Mouse (Mus musculus) limb, embryonic 15.5 days (tissue): ENCODE measurements around the gene Gm20683. TPM values are rescaled to one million over a fixed set of nuclear protein-coding genes. Genes with fewer than 3 reads are reported as not detected.

ENCODE experiments used
- ATAC-seq: fragments of 200-750 bp; cut with Nextera tagmentation; 2 replicates; pipeline ENCODE4 v1.8.0; 2017; ENCODE audit warnings: low read depth, moderate TSS enrichment; ENCODE audit not compliant: insufficient number of reproducible peaks, low FRiP score, low TSS enrichment
- H3K27ac ChIP-seq: fragments of 300-500 bp; sonication (generic); 2 replicates; pipeline ENCODE4 v1.5.1; 2015; ENCODE audit warnings: moderate library complexity, mild to moderate bottlenecking, inconsistent platforms
- H3K27me3 ChIP-seq: fragments of 300-500 bp; sonication (generic); 2 replicates; pipeline ENCODE4 v1.6.1; 2015; ENCODE audit warnings: inconsistent platforms
- H3K36me3 ChIP-seq: fragments of 300-500 bp; sonication (generic); 2 replicates; pipeline ENCODE4 v1.6.1; 2015; ENCODE audit warnings: inconsistent platforms
- H3K4me1 ChIP-seq: fragments of 300-500 bp; sonication (generic); 2 replicates; pipeline ENCODE4 v1.6.1; 2015; ENCODE audit warnings: inconsistent platforms
- H3K4me2 ChIP-seq: fragments of 300-500 bp; sonication (generic); 2 replicates; pipeline ENCODE4 v1.6.1; 2015; ENCODE audit warnings: mild to moderate bottlenecking, inconsistent platforms
- H3K4me3 ChIP-seq: fragments of 300-500 bp; sonication (generic); 2 replicates; pipeline ENCODE4 v1.5.1; 2015; ENCODE audit warnings: mild to moderate bottlenecking, inconsistent platforms
- H3K9ac ChIP-seq: fragments of 300-500 bp; sonication (generic); 2 replicates; pipeline ENCODE4 v1.6.1; 2015; ENCODE audit warnings: inconsistent platforms
- H3K9me3 ChIP-seq: fragments of 300-500 bp; sonication (generic); 2 replicates; pipeline ENCODE4 v1.6.1; 2016; ENCODE audit warnings: inconsistent platforms
- WGBS: fragments of 180-500 bp; shearing (Covaris S2); methylation state at CpG from one replicate; pipeline ENCODE4 v1.1.7; 2015; 5-methylcytosine and 5-hydroxymethylcytosine counted together
- polyA plus RNA-seq: library from polyadenylated mRNA; unstranded; fragments of >200 nt; fragmentation: Nextera tagmentation; extraction: Ambion mirVana; gene quantifications from 2 replicates; pipeline ENCODE4 v1.2.1, GENCODE M21; 2015

Gene Gm20683
- 1.8 and 2.6 TPM in 2 replicates for polyA plus RNA-seq

- Histone ChIP-seq H3K9ac (no peak within 1 kb of the TSS), H3K4me1 (peaks cover 33% of the 10 kb centered on the region), H3K4me3 (no peak within 1 kb of the TSS), H3K27ac (no peak within 1 kb of the TSS), H3K27me3 (no peaks in the 10 kb centered on the region), H3K9me3 (no peaks in the 10 kb centered on the region), H3K4me2 (no peak within 1 kb of the TSS), H3K36me3 (peaks cover 56% of the 10 kb centered on the region)
- ATAC-seq = no peak
- 94% methylated on average over 22 of the region's 22 CpGs for WGBS
Measured at GRCm38 (mm10) chr17:25841117-25841880, at the start of gene Gm20683. Gene Gm20683, minus strand, starts transcription at chr17:25841763.

GRCm38 (mm10) chr17:25888837-25889236, 47.3 kb upstream of the Gm20683 start:
- Histone ChIP-seq H3K4me2 (no peak overlapping the region), H3K27ac (no peak overlapping the region), H3K9me3 (no peaks in the 10 kb centered on the region), H3K9ac (no peak overlapping the region), H3K36me3 (peaks cover 54% of the 10 kb centered on the region), H3K27me3 (no peaks in the 10 kb centered on the region), H3K4me1 (no peaks in the 10 kb centered on the region), H3K4me3 (no peak overlapping the region)
- ATAC-seq = no peak
- WGBS = 83% methylated on average over 3 of the region's 3 CpGs

- 91% methylated on average over 10 of the region's 10 CpGs for WGBS
- Histone ChIP-seq H3K4me1 (no peaks in the 10 kb centered on the region), H3K27me3 (no peaks in the 10 kb centered on the region), H3K4me3 (no peak overlapping the region), H3K36me3 (peaks cover 68% of the 10 kb centered on the region), H3K27ac (no peak overlapping the region), H3K4me2 (no peak overlapping the region), H3K9me3 (no peaks in the 10 kb centered on the region), H3K9ac (no peak overlapping the region)
- no peak for ATAC-seq
Measured at GRCm38 (mm10) chr17:25887467-25887866, 45.9 kb upstream of the Gm20683 start.

GRCm38 (mm10) chr17:25886806-25887205, 45.2 kb upstream of the Gm20683 start:
- peaks cover 72% of the 10 kb centered on the region for H3K36me3 ChIP-seq
- no peaks in the 10 kb centered on the region for H3K9me3 ChIP-seq
- H3K27ac ChIP-seq = no peak overlapping the region

GRCm38 (mm10) chr17:25885636-25886035, 44.1 kb upstream of the Gm20683 start:
- no peak overlapping the region for H3K9ac ChIP-seq
- no peak overlapping the region for H3K4me3 ChIP-seq
- no peak overlapping the region for H3K27ac ChIP-seq
- peaks cover 70% of the 10 kb centered on the region for H3K36me3 ChIP-seq
- peaks cover 6% of the 10 kb centered on the region; the same call in 1 of the 2 replicates for H3K4me1 ChIP-seq
- no peak overlapping the region for H3K4me2 ChIP-seq
- H3K27me3 ChIP-seq = no peaks in the 10 kb centered on the region
- ATAC-seq = no peak
- no peaks in the 10 kb centered on the region for H3K9me3 ChIP-seq
- WGBS = 52% methylated on average over 4 of the region's 4 CpGs

More at GRCm38 (mm10) chr17:25886806-25887205, 45.2 kb upstream of the Gm20683 start:
- Histone ChIP-seq H3K27me3 (no peaks in the 10 kb centered on the region), H3K4me2 (no peak overlapping the region), H3K4me3 (no peak overlapping the region), H3K4me1 (no peaks in the 10 kb centered on the region), H3K9ac (no peak overlapping the region)
- ATAC-seq = no peak

GRCm38 (mm10) chr17:25883824-25884223, 42.3 kb upstream of the Gm20683 start:
- Histone ChIP-seq H3K9ac (no peak overlapping the region), H3K9me3 (no peaks in the 10 kb centered on the region), H3K4me3 (no peak overlapping the region), H3K27ac (no peak overlapping the region), H3K4me2 (no peak overlapping the region), H3K36me3 (peaks cover 60% of the 10 kb centered on the region), H3K27me3 (no peaks in the 10 kb centered on the region), H3K4me1 (peaks cover 16% of the 10 kb centered on the region)
- 93% methylated on average over 3 of the region's 3 CpGs for WGBS
- no peak for ATAC-seq

- H3K4me1 ChIP-seq = peaks cover 16% of the 10 kb centered on the region
Measured at GRCm38 (mm10) chr17:25883268-25883667, 41.7 kb upstream of the Gm20683 start.

GRCm38 (mm10) chr17:25882306-25882705, 40.7 kb upstream of the Gm20683 start:
- H3K27ac ChIP-seq = no peak overlapping the region
- WGBS = 43% methylated on average over 5 of the region's 5 CpGs

More at GRCm38 (mm10) chr17:25883268-25883667, 41.7 kb upstream of the Gm20683 start:
- WGBS = 81% methylated on average over 8 of the region's 8 CpGs
- Histone ChIP-seq H3K36me3 (peaks cover 62% of the 10 kb centered on the region), H3K4me2 (no peak overlapping the region), H3K27ac (no peak overlapping the region), H3K27me3 (no peaks in the 10 kb centered on the region), H3K9ac (no peak overlapping the region), H3K9me3 (no peaks in the 10 kb centered on the region), H3K4me3 (no peak overlapping the region)
- ATAC-seq = no peak

GRCm38 (mm10) chr17:25881691-25882090, 40.1 kb upstream of the Gm20683 start:
- Histone ChIP-seq H3K4me1 (peaks cover 22% of the 10 kb centered on the region), H3K27ac (no peak overlapping the region), H3K9me3 (no peaks in the 10 kb centered on the region), H3K9ac (no peak overlapping the region), H3K4me2 (no peak overlapping the region), H3K4me3 (no peak overlapping the region), H3K27me3 (no peaks in the 10 kb centered on the region), H3K36me3 (peaks cover 57% of the 10 kb centered on the region)
- ATAC-seq = no peak
- 30% methylated on average over 4 of the region's 4 CpGs for WGBS

More at GRCm38 (mm10) chr17:25882306-25882705, 40.7 kb upstream of the Gm20683 start:
- Histone ChIP-seq H3K27me3 (no peaks in the 10 kb centered on the region), H3K9me3 (no peaks in the 10 kb centered on the region), H3K4me3 (no peak overlapping the region), H3K36me3 (peaks cover 59% of the 10 kb centered on the region), H3K9ac (no peak overlapping the region), H3K4me1 (peaks cover 18% of the 10 kb centered on the region), H3K4me2 (no peak overlapping the region)
- ATAC-seq = no peak

- H3K4me3 ChIP-seq = no peak overlapping the region
- no peak overlapping the region for H3K27ac ChIP-seq
- H3K9ac ChIP-seq = no peak overlapping the region
- H3K4me1 ChIP-seq = peaks cover 28% of the 10 kb centered on the region
- H3K4me2 ChIP-seq = no peak overlapping the region
- H3K27me3 ChIP-seq = no peaks in the 10 kb centered on the region
- peaks cover 57% of the 10 kb centered on the region for H3K36me3 ChIP-seq
- no peak for ATAC-seq
- H3K9me3 ChIP-seq = no peaks in the 10 kb centered on the region
- 19% methylated on average over 5 of the region's 5 CpGs for WGBS
Measured at GRCm38 (mm10) chr17:25880913-25881641, 39.5 kb upstream of the Gm20683 start.

GRCm38 (mm10) chr17:25880196-25880910, 38.8 kb upstream of the Gm20683 start, which contains the start of gene Wfikkn1:
Gene Wfikkn1, minus strand, starts transcription at chr17:25880858.
- no peak within 1 kb of the TSS for H3K4me3 ChIP-seq
- H3K27ac ChIP-seq = no peak within 1 kb of the TSS
- ATAC-seq = no peak
- H3K4me2 ChIP-seq = no peak within 1 kb of the TSS
- 36% methylated on average over 5 of the region's 5 CpGs for WGBS
- H3K27me3 ChIP-seq = no peaks in the 10 kb centered on the region
- no peaks in the 10 kb centered on the region for H3K9me3 ChIP-seq
- no peak within 1 kb of the TSS for H3K9ac ChIP-seq
- peaks cover 57% of the 10 kb centered on the region for H3K36me3 ChIP-seq
- peaks cover 32% of the 10 kb centered on the region for H3K4me1 ChIP-seq
